Mouse (Mus musculus) left cerebral cortex, adult 11 months (tissue): ENCODE results near the gene Thoc3.

ENCODE experiments used
- DNase-seq: peaks from one replicate; pipeline ENCODE4 v3.0.0; 2022; ENCODE audit warnings: low spot score

The Thoc3 gene

DNA sequence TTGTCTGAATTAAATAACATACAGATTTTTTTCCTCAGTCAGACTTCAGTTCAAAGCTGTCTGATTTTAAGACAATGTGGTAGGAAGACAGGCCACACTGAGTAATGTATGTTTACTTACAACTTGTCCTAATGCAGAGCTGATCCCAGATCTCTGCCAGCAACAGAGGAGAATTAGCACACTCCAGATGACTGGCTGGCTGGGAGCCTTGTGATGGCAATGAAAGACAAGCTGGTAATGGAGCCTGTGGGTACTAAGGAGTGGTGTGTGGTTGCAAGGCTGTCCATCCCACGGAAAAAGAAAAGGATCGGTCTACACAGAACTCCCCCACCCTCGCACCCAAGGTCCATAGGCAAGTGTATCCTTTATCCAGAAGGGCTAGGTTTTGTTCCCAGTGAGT lies 25.0 kb downstream of the Thoc3 start:
- no peak for DNase-seq

- DNase-seq: no peak
Measured at GRCm38 (mm10) chr13:54439912-54440311, 28.7 kb downstream of the Thoc3 start.

- DNase-seq: no peak
Measured at GRCm38 (mm10) chr13:54438814-54439213, 29.8 kb downstream of the Thoc3 start.

DNA sequence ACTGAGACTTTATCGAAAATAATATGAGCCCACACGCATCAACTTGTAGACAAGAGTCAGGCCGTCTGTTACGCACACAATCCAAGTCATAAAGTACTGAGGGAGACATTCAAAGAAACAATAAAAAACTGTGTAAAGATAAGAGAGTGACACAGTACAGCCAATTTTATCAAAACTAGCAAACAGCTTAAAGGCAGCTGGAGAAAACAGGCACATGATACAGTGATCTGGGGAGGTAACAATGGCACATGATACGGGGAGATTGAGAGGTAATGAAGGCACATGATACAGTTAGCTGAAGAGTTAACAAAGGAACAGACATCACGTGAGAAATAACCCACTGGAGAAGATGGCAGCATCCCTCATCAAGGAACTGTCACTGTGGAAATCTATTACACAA lies 31.6 kb downstream of the Thoc3 start:
- no peak for DNase-seq

DNA sequence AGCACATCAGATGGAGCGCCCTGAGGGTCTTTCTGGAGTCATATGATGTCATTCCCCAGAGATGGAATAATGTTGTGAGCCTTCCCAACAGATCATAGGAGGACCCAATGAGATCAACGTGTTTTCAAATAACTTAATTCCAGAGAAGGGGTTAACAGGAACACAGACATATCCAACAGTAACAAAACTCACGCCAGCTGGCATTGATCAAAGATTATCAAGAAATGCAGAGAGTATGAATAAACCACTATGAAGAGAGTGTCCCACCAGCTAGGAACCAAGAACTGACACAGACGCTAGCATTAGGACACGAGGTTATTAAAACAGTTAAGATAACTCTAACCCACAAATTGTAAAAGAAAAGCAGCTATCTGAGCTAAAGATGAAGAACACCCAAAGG lies 32.0 kb downstream of the Thoc3 start:
- DNase-seq: no peak

GRCm38 (mm10) chr13:54431161-54431560 lies 37.5 kb downstream of the Thoc3 start:
- no peak for DNase-seq

GRCm38 (mm10) chr13:54430051-54430450 lies 38.6 kb downstream of the Thoc3 start:
- no peak for DNase-seq

- DNase-seq: no peak
Measured at GRCm38 (mm10) chr13:54428771-54429170, 39.9 kb downstream of the Thoc3 start.

- DNase-seq: no peak
Measured at GRCm38 (mm10) chr13:54426781-54427655, 41.6 kb downstream of the Thoc3 start.

GRCm38 (mm10) chr13:54425269-54425668 lies 43.4 kb downstream of the Thoc3 start:
- no peak for DNase-seq

DNA sequence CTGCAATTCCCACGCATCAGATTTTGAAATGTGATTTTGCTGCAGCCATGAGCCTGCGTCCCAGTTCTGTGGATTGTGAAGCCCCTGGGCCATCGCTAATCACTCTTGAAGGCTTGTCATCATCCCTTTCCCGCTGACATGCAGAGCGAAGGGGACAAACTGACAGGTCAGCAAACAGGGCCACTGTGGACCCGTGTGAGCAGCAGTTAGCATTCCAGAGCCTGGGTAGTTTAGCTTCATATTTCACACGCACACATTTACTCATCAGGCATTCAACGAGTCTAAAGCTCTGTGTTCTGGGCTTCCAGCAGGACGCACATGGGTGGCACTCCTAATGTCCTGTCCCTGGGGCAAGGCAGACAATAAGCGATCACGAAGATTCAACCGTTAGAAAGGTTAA lies 48.4 kb downstream of the Thoc3 start:
- no peak for DNase-seq

GRCm38 (mm10) chr13:54418781-54419327 lies 49.8 kb downstream of the Thoc3 start:
- DNase-seq: no peak

- no peak for DNase-seq
Measured at GRCm38 (mm10) chr13:54415059-54415458, 53.6 kb downstream of the Thoc3 start.

DNA sequence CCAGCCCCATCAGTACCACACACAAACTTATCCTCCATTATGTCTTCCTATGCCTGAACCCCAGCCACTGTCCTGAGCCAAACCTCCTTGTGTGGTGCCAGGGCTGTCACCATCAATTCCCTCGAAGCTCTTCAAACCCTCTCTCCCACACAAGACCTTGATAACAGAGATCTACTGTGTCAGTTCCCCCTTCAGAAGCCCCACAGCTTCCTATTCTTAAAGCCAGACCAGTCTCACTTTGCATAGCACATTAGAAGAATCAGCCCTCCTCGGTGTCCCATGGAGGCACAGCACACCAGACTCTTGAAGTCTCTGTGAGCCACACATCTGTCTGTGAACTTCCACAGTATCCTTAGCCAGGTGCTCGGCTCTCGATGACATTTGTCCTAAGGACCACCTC lies 55.9 kb downstream of the Thoc3 start:
- DNase-seq: no peak

DNA sequence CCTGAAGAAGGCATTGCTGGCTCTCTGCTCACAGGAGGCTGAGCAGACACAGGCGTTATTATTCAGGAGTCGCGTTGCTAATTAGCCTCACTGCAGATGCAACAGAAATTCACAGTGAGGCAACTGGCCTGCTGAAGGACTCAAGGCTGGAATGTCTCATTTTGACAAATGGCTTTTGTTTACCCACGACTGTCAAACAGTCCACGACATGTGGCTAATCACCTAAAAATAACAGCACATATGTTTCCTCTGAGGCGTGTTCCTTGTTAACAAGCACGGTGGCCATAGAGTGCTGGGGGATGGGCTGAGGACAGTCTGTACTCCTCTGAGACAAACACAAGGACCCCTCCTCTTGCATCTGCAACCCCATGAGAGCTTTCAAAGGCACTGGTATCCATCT lies 56.4 kb downstream of the Thoc3 start:
- DNase-seq: no peak

GRCm38 (mm10) chr13:54411656-54412055 lies 57.0 kb downstream of the Thoc3 start:
- no peak for DNase-seq
